Mouse (Mus musculus) hindbrain, embryonic 14.5 days (tissue): ENCODE measurements at regions not wholly inside any gene's neighbourhood (a gene's known extent, or its start where the extent isn't known, plus 50 kb on each side); places are given as distances from the start of the nearest gene placed in this dataset.
A peak's percentile ranks its signal among the peaks of the same experiment; 100 is the strongest.

Experiments
- ATAC-seq: fragments of 200-750 bp; cut with Nextera tagmentation; 2 replicates; pipeline ENCODE4 v1.8.0; 2017; ENCODE audit warnings: moderate number of reproducible peaks, mild to moderate bottlenecking, moderate TSS enrichment, moderate library complexity; ENCODE audit not compliant: low FRiP score
- DNase-seq: peaks from one replicate; pipeline ENCODE4 v3.0.0-alpha.2; 2015; ENCODE audit warnings: low spot score
- H3K27ac ChIP-seq: fragments of 300-500 bp; sonication (generic); 2 replicates; pipeline ENCODE4 v1.5.1; 2014; ENCODE audit warnings: mild to moderate bottlenecking, moderate library complexity
- H3K27me3 ChIP-seq: fragments of 300-500 bp; sonication (generic); 2 replicates; pipeline ENCODE4 v1.6.1; 2014; ENCODE audit warnings: mild to moderate bottlenecking, low read length, mixed read lengths; ENCODE audit not compliant: control insufficient read depth, insufficient read depth
- H3K36me3 ChIP-seq: fragments of 300-500 bp; sonication (generic); replicated peaks from 2 replicates; pipeline ENCODE4 v1.6.1; 2014; ENCODE audit not compliant: control insufficient read depth, insufficient read depth
- H3K4me1 ChIP-seq: fragments of 300-500 bp; sonication (generic); replicated peaks from 2 replicates; pipeline ENCODE4 v1.6.1; 2014; ENCODE audit warnings: antibody characterized with exemption, low read length, mixed read lengths; ENCODE audit not compliant: control insufficient read depth, insufficient read depth
- H3K4me2 ChIP-seq: fragments of 300-500 bp; sonication (generic); replicated peaks from 2 replicates; pipeline ENCODE4 v1.6.1; 2014; ENCODE audit warnings: mild to moderate bottlenecking, moderate library complexity
- H3K4me3 ChIP-seq: fragments of 300-500 bp; sonication (generic); replicated peaks from 2 replicates; pipeline ENCODE4 v1.5.1; 2014; ENCODE audit warnings: mild to moderate bottlenecking, low read length
- H3K9ac ChIP-seq: fragments of 300-500 bp; sonication (generic); 2 replicates; pipeline ENCODE4 v1.6.1; 2014
- H3K9me3 ChIP-seq: fragments of 300-500 bp; sonication (generic); 2 replicates; pipeline ENCODE4 v1.6.1; 2016; ENCODE audit warnings: low read length; ENCODE audit not compliant: control insufficient read depth
- WGBS: fragments of 180-500 bp; shearing (Covaris S2); extraction: QIAGEN DNeasy Blood & Tissue Kit; methylation state at CpG from one replicate; pipeline ENCODE4 v1.1.7; 2014; 5-methylcytosine and 5-hydroxymethylcytosine counted together

GRCm38 (mm10) chr13:86274926-86275622 is 228.4 kb upstream of the Cox7c start:
- Histone ChIP-seq H3K9me3 (no peaks in the 10 kb centered on the region), H3K9ac (no peak overlapping the region), H3K4me1 (no peaks in the 10 kb centered on the region), H3K27me3 (no peaks in the 10 kb centered on the region), H3K4me2 (no peak overlapping the region), H3K4me3 (no peak overlapping the region), H3K27ac (no peak overlapping the region), H3K36me3 (no peaks in the 10 kb centered on the region)
- DNase-seq (no peak), ATAC-seq (no peak)
- WGBS: 66% methylated on average over 2 of the region's 2 CpGs

- 87% methylated on average over 1 of the region's 1 CpGs for WGBS
- Histone ChIP-seq H3K4me3 (no peak overlapping the region), H3K4me1 (no peaks in the 10 kb centered on the region), H3K36me3 (no peaks in the 10 kb centered on the region), H3K27me3 (no peaks in the 10 kb centered on the region), H3K4me2 (no peak overlapping the region), H3K27ac (no peak overlapping the region), H3K9ac (no peak overlapping the region), H3K9me3 (no peaks in the 10 kb centered on the region)
- DNase-seq (no peak), ATAC-seq (no peak)
Measured at GRCm38 (mm10) chr13:86238054-86238453, 191.3 kb upstream of the Cox7c start.

GRCm38 (mm10) chr13:86205641-86206040 is 158.9 kb upstream of the Cox7c start:
- Histone ChIP-seq H3K36me3 (no peaks in the 10 kb centered on the region), H3K9me3 (no peaks in the 10 kb centered on the region), H3K9ac (no peak overlapping the region), H3K4me1 (no peaks in the 10 kb centered on the region), H3K4me3 (no peak overlapping the region), H3K27ac (no peak overlapping the region), H3K27me3 (no peaks in the 10 kb centered on the region), H3K4me2 (no peak overlapping the region)
- ATAC-seq (peak; percentile 62; the same call in 1 of the 2 replicates), DNase-seq (peak; percentile 28)
- WGBS: 47% methylated on average over 3 of the region's 3 CpGs

- Histone ChIP-seq H3K4me1 (no peaks in the 10 kb centered on the region), H3K27me3 (no peaks in the 10 kb centered on the region), H3K4me2 (no peak overlapping the region), H3K4me3 (no peak overlapping the region), H3K27ac (no peak overlapping the region), H3K9ac (no peak overlapping the region), H3K9me3 (no peaks in the 10 kb centered on the region), H3K36me3 (no peaks in the 10 kb centered on the region)
- WGBS: 37% methylated on average over 2 of the region's 2 CpGs
- DNase-seq: no peak
- ATAC-seq: no peak
Measured at GRCm38 (mm10) chr13:86180496-86180895, 133.8 kb upstream of the Cox7c start.

GRCm38 (mm10) chr13:86147331-86147730 is 100.6 kb upstream of the Cox7c start:
- Histone ChIP-seq H3K4me2 (no peak overlapping the region), H3K27me3 (no peaks in the 10 kb centered on the region), H3K9me3 (no peaks in the 10 kb centered on the region), H3K36me3 (no peaks in the 10 kb centered on the region), H3K9ac (no peak overlapping the region), H3K4me3 (no peak overlapping the region), H3K27ac (no peak overlapping the region), H3K4me1 (no peaks in the 10 kb centered on the region)
- no peak for ATAC-seq
- no peak for DNase-seq
- WGBS: 59% methylated on average over 3 of the region's 3 CpGs

GRCm38 (mm10) chr13:86111372-86112094 is 64.8 kb upstream of the Cox7c start:
- H3K9ac ChIP-seq: no peak overlapping the region
- ATAC-seq (no peak), DNase-seq (no peak)
- 67% methylated on average over 6 of the region's 6 CpGs for WGBS
- H3K4me2 ChIP-seq: no peak overlapping the region
- H3K27me3 ChIP-seq: no peaks in the 10 kb centered on the region
- no peak overlapping the region for H3K27ac ChIP-seq
- H3K9me3 ChIP-seq: no peaks in the 10 kb centered on the region; the same call in 1 of the 2 replicates
- H3K4me3 ChIP-seq: no peak overlapping the region
- no peaks in the 10 kb centered on the region for H3K4me1 ChIP-seq
- no peaks in the 10 kb centered on the region for H3K36me3 ChIP-seq

GRCm38 (mm10) chr13:86102212-86102611 is 55.5 kb upstream of the Cox7c start:
- no peak overlapping the region for H3K4me3 ChIP-seq
- no peak overlapping the region for H3K9ac ChIP-seq
- no peak overlapping the region for H3K4me2 ChIP-seq
- ATAC-seq (no peak), DNase-seq (no peak)
- no peaks in the 10 kb centered on the region; the same call in 1 of the 2 replicates for H3K9me3 ChIP-seq
- H3K27ac ChIP-seq: no peak overlapping the region
- 98% methylated on average over 1 of the region's 1 CpGs for WGBS
- H3K27me3 ChIP-seq: no peaks in the 10 kb centered on the region
- H3K4me1 ChIP-seq: no peaks in the 10 kb centered on the region
- H3K36me3 ChIP-seq: no peaks in the 10 kb centered on the region

GRCm38 (mm10) chr13:86097836-86098235 is 51.1 kb upstream of the Cox7c start:
- Histone ChIP-seq H3K9ac (no peak overlapping the region), H3K4me2 (no peak overlapping the region), H3K27ac (no peak overlapping the region), H3K4me1 (no peaks in the 10 kb centered on the region), H3K27me3 (no peaks in the 10 kb centered on the region), H3K36me3 (no peaks in the 10 kb centered on the region), H3K4me3 (no peak overlapping the region), H3K9me3 (no peaks in the 10 kb centered on the region)
- DNase-seq (no peak), ATAC-seq (no peak)
- WGBS: 34% methylated on average over 2 of the region's 2 CpGs

- no peak overlapping the region for H3K4me2 ChIP-seq
- no peaks in the 10 kb centered on the region for H3K4me1 ChIP-seq
- no peaks in the 10 kb centered on the region for H3K9me3 ChIP-seq
Measured at GRCm38 (mm10) chr13:86097291-86097690, 50.6 kb upstream of the Cox7c start.

More at GRCm38 (mm10) chr13:86097291-86097690, 50.6 kb upstream of the Cox7c start:
- Histone ChIP-seq H3K27ac (no peak overlapping the region), H3K27me3 (no peaks in the 10 kb centered on the region), H3K4me3 (no peak overlapping the region), H3K36me3 (no peaks in the 10 kb centered on the region), H3K9ac (no peak overlapping the region)
- ATAC-seq (no peak), DNase-seq (no peak)
